Mouse (Mus musculus): ENCODE results near the gene Slc24a4.
A peak's percentile ranks its signal among the peaks of the same experiment; 100 is the strongest.

Slc24a4 gene

GRCm38 (mm10) chr12:102286681-102287414, 158.3 kb downstream of the Slc24a4 start:
- peak; percentile 42 for DNase-seq

DNA sequence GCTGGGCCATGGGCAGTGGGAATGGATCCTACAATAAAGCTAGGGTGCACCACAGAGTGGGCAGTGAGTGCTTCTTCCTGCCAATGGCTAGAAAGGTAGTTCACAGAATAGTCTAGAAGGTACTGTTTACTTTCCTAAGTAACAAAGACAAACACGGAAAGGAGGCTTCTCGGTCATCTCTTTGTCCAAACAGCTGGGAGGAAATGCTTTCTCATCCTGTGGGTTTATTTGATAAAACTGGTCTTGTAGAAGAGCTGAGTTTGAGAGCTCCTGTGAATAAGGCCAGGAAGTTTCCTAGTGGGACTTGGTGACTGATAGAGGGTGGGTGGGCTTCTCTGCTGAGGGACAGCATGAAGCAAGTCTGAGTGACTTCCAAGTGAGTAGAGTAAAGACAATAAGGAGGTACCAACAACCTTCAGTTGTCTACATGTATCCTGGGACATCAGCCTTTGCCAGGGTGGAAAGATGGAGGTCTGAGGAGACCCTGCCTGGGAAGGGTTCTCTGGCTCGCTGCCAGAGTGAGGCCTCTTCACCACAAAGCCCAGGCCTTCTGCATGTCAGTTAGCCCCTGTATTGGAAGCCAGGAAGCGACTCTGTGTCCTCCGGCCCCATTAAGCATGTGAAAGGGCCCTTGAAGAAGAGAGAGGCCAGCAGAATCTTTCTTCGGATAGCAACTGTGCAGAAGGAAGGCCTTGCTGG, 159.5 kb downstream of the Slc24a4 start:
- DNase-seq = no peak

DNA sequence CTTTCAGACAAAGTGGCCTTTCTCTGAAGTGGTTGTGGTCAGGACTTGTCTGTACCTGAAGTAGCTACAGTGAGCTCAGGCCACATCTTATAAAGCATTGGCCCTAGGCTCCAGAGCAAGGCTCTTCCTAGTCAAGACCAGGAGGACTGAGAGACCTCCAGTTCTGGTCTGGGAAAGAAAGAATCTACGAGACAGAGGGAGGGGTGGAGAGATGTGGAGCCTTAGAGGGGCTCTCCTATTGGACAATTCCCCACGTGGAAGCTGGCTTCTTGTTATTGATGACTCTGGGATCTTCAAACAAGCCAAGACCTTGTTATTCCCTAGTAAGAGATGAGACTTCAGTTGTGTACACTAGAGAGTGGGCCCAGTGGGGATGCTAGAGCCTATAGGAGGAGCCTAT, 160.3 kb downstream of the Slc24a4 start:
- no peak for DNase-seq

DNA sequence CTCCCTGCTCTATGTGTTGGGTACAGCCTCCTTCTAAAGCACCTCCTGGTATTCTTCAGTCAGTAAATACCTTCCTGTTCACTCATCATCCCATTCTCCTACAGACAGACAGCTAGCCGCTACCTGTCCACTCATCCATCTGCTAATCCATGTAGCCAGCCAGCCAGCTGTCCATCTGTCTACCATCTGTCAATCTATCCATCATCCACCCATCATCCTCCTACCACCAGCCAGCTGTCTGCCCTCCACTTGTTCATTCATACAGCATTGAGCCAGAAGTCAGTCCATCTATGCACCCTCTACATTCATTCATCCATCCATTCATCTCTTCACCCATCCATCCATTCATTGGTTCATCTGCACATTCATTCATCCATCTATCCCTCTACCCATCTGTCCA, 161.0 kb downstream of the Slc24a4 start:
- no peak for DNase-seq

DNA sequence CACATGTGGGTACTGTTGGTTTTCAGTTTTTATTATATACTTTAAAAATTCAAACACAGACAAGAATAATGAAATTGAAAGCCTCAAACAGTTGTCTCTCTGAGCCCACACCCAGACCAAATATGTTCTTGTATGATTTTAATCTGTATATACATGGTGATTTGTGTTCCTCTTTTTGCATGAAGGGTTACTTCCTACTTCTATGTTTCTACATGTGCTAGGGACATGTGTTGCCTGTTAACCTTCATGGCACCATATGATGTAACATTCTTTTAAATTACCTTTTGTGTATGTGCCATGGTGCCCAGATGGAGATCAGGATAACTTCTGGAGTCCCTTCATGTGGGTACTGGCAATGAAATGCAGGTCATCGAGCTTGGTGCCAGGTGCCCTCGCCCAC, 162.1 kb downstream of the Slc24a4 start:
- DNase-seq = no peak

DNA sequence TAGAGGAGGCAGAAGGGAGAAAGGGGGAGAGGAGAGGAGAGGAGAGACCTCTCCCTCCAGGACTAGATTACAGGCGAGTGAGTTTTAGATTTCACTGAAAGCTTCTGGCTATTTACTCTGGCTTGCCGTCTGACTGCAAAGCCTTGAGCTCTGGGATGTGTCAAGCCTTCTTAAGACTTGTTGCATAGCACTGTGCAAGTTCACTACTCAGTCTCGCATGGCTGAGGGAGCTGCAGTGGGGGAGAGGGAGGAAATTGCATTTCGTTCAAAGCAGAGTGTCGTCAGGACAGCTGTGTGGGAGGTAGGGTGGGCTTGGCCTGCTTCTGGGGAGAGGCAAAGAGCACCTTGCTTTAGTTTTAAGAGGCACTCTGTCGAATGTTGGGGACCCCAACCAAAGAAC, 163.2 kb downstream of the Slc24a4 start:
- DNase-seq = no peak

DNA sequence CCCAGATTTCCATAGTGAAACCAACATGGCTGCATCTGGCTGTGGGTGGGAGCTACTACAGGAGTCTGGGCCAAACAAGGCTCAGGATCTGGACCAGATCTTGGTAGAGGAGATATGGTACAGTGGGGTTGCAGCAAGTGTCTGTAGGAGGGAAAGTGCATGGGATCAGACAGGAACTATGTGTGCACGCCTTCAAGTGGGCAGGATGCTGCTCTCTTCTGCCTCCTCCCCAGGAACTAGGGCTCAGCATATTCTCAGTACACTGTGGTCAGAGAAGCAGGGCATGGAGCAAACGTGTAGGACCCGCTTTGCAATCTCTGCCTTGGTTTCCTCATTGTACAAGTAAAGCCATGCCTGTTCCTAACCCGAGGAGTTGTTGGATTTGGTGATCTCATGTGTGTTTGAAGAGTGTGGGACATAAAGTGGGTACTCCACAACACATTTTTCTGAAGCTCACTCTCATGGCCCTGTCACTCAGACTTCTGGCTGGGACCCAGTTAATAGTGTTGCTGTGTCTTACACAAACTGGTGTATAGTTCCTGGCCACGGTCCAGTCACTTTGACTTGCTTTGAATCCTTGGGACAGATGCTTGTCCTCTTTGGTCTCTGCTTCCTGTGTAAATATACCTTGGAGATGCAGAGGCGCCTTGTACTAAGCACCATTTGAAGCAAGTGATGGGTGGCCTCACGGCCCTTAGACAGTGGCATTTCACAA, 164.1 kb downstream of the Slc24a4 start:
- DNase-seq = no peak

DNA sequence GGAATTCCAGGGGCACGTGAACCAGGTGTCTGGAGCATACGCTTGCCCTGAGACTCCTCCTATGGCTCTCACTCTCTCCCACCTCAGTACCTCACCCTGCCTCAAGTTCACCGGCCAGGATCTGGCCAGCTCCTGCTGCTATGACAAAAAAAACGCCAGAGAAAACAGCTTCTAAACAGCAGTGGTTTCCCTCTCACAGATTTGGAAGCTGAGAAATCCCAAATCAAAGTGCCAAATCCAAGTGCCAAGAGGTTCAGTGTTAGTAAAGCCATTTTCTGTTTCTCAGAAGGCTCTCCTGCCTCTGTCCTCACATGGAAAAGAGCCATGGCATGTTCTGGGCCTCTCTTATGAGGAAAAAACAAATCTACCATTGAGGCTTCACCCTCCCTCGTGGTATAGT, 166.1 kb downstream of the Slc24a4 start:
- no peak for DNase-seq

DNA sequence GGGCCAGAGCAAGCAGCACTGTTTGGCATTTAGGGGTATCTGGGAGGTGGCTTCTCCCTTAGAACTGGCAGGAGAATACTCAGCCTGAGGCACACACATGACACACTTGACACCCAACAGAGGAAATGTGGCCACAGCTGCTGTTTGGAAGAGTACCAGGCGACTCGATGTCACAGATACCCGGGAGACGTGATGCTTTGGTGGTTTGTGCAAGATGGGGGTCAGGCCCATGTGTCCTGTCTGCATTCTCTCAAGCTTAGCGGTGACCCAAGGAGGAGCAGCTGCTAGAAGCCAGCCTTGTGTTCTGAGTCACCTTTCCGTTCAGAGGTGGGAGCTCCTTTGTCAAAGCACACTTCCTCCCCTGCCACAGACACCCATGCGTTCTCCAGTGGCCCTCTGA, 166.7 kb downstream of the Slc24a4 start:
- DNase-seq = no peak

GRCm38 (mm10) chr12:102295662-102296061, 167.1 kb downstream of the Slc24a4 start:
- no peak for DNase-seq

DNA sequence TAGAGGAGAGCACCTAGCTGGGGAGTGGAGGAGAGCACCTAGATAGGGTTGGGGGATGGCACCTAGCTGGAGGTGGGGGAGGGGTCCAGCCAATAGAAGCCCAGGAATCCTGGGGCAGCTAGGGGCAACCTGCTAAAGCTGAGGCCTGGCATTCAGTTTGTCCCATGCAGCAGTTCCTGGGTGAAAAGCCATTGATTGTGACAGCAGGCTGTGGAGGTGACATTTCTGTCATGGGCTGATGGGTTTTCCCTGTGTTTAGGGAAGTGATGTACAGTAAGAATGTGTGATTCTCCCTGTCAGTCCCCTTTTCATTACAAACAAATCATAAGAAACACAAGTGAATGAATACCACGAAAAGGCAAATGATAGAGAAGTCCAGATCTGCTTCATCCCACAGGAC, 167.8 kb downstream of the Slc24a4 start:
- DNase-seq = no peak

- no peak for DNase-seq
Observed at GRCm38 (mm10) chr12:102296967-102297366, 168.4 kb downstream of the Slc24a4 start.

DNA sequence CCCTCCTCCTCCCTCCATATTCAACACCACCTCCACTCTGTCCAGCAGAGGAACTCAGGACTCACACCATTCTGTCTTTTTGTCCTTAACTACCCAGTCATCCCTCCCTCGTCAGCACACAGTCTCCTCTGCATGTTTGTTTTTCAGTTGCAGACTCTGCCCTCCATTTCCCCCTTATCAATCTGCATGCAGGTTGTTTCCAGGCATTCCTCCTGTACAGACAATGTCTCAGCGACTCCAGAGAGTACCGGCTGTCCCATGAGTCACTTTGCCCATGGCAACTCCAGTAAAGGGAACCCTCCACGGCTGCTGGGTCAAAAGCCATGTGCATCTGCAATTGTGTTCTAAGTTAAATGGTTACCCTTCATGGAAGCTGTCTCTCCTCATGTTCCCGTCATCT, 170.7 kb downstream of the Slc24a4 start:
- DNase-seq = no peak

DNA sequence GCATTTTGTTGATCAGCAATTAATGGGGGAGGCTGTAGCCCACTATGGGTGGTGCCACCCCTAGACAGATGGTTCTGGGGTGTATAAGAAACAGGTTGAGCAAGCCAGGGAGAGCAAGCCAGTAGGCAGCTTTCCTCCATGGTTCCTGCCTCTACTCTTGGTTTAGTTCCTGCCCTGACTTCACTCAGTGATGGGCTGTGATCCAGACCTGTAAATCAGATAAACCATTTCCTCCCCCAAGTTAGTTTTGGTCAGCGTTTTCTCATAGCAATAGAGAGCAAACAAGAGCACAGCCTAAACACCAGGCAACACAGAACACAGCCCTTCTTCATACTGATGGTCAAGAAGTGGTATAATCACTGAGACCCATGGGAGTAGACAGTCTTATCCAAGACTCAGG, 173.1 kb downstream of the Slc24a4 start:
- no peak for DNase-seq

GRCm38 (mm10) chr12:102302322-102302721, 173.8 kb downstream of the Slc24a4 start:
- no peak for DNase-seq

- no peak for DNase-seq
Observed at GRCm38 (mm10) chr12:102302831-102303351, 174.4 kb downstream of the Slc24a4 start.

- no peak for DNase-seq
Observed at GRCm38 (mm10) chr12:102303867-102304266, 175.3 kb downstream of the Slc24a4 start.

DNA sequence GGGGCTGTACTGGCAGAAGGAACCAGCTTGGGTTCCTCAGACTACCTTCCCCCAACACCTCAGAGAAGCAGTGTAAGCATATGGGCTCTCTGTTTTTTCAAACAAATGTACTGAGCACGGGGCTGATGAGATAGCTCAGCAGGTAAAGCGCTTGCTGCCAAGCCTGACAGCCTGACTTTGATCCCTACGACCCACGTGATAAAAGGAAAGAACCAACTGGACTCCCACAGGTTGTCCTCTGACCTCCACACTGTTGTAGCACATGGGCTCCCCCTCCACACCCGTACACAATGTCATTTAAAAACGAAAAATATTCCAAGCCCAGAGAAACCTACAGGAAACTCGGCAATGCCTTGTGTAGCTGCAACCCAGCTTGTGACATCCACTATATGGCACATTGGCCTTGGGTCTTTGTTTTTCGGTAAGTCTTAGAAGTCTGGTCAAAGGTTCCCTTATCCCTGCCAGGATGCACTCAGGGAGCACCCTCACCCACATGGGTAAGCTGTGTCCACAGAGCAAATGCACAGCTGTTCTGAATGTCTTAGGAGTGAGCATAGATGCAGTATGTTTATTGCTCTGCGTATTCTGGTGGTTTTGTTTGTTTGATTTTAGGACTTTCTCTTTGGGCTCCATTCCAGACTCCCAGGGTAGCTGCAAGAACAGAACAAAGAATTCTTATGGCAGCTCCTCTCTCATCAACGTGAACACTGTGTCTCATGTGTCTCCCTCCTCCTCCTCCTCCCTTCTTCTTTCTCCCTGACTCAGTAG, 176.7 kb downstream of the Slc24a4 start:
- no peak for DNase-seq

DNA sequence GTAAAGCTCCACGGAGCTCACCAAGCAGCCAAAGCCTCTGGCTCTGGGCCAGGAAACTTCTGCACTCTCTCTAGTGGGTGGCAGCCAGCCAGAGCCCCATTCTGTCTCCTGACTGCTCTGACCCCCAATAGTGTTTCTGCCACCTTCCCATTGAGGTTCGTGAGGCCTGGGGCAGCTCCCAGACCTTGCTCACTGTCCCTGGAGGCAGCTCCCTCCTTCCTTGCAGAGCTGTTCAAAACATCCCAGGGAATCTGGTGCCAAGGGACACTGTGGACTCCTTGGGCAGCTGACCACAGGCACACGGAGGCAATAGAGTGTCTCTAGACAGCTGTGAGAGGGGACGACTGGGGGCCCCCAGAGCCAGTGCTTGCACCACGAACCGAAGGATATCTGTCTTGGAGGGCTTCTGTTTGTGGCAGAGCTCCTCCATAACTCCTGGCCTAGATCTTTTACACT, 179.5 kb downstream of the Slc24a4 start:
- peak; percentile 42 for DNase-seq

DNA sequence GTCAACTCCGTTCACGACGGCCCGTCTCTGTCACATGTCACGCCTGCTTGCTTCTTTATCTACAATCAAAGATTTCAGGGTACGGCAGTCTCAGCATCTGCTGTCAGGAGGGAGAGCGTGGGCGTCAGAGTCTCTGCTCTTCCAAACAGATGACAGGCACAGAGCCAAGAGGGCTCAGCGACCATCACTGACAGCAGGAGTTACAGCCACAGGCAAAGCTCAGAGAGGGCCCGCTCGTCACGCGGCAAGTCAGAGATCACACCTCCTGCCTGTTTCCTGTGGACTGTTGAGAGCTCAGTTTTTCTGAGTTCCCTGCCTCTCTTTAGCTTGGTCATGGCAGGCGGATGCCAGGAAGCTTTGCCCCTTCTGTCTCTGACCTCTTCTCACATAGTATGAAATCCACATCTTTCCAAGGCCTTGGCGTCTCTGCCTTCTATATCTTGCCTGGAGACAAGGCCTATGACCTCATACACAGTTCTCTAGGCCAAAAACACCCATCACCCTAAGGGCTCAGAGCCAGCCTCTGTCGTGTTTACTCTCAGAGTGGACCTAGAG, 180.0 kb downstream of the Slc24a4 start:
- peak; percentile 40 for DNase-seq

DNA sequence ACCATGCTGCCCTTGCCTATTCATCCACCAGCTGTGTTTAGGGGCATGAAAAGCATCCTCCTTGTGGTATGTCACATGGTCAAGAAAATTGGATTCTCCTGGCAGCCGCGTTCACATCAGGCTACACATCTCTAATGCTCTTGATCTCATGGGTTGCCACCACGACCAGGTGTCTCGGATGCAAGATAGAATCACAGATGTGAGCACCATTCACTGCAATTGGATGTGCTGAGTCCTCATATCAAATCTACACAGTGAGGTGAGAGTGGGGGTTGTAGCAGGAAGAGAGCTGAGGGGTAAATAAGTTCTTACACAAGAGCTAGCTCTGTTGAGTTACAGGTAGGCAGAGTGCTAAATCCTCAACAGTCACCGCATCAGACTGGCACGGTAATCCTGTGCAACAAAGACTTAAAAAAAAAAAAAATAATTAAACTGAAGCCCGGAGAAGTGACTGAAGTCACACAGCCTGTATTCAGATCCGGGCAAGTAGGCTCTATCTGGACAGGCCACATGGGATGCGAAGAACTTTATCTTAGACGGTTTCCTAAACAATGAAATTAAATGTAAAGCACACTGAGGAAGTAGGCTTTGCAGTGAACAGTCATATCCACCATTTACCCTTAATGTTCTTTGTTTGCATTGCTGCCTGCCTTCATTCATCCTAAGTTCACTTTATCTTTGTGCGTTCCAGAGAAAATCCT, 180.7 kb downstream of the Slc24a4 start:
- DNase-seq = no peak

- DNase-seq = no peak
Observed at GRCm38 (mm10) chr12:102309800-102310195, 181.3 kb downstream of the Slc24a4 start.
